Mouse (Mus musculus) frontal cortex, postnatal 25 days (tissue): ENCODE results near the gene Ythdf2.

Source experiments
- DNase-seq, 2 experiments: peaks; one replicate each; pipeline ENCODE4 v3.0.0; 2022; ENCODE audit warnings: low spot score in 2 of 2

The Ythdf2 gene

GRCm38 (mm10) chr4:132210325-132210724, 1.8 kb downstream of the Ythdf2 start:
- DNase-seq = no peak

- DNase-seq = no peak
Observed at GRCm38 (mm10) chr4:132209299-132209698, 2.8 kb downstream of the Ythdf2 start.

- DNase-seq = no peak
Observed at GRCm38 (mm10) chr4:132207280-132207679, 4.8 kb downstream of the Ythdf2 start.

- DNase-seq = no peak
Observed at GRCm38 (mm10) chr4:132198771-132199170, 13.3 kb downstream of the Ythdf2 start.

- DNase-seq = no peak
Observed at GRCm38 (mm10) chr4:132198285-132198712, 13.8 kb downstream of the Ythdf2 start.

GRCm38 (mm10) chr4:132194975-132195374, 17.1 kb downstream of the Ythdf2 start:
- DNase-seq = no peak

DNA sequence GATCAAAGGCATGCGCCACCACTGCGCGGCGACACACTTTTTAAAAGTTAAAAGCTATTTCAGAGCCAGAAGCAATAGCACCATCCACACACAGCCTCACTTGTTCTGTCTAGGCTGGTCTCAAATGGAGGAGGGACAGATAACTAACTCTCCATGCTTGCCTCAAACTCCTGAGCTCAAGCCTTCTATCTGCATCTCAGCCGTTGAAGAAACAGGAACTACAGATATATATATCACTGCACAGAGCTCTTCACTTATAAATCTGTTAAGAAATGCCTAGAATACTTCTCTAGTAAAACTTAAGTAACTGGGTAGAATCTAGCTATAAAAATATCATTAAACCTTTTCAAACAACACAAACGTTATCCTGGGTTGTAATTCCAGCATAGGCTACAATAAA, 17.7 kb downstream of the Ythdf2 start:
- DNase-seq = no peak

- no peak for DNase-seq
Observed at GRCm38 (mm10) chr4:132187826-132188401, 24.2 kb downstream of the Ythdf2 start.

GRCm38 (mm10) chr4:132183162-132183561, 28.9 kb downstream of the Ythdf2 start:
- no peak for DNase-seq

- no peak for DNase-seq
Observed at GRCm38 (mm10) chr4:132181721-132182658, 30.1 kb downstream of the Ythdf2 start.

- no peak for DNase-seq
Observed at GRCm38 (mm10) chr4:132180710-132181109, 31.4 kb downstream of the Ythdf2 start.

DNA sequence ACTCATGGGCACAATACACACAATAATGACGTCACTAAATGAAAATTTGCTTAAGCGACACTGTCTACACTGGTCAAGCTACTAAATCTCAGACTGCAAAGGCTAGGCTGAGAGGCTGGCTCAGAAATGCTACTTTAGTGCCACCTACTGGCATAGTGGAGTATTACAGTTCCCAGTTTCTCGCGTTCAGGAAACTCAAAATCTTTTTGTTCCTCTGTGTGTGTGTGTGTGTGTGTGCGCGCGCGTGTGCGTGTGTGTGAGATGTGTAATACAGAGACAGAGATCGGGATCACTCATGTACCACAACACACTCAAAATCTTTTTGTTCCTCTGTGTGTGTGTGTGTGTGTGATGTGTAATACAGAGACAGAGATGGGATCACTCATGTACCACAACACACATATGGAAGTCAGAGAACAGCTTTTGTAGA, 33.5 kb downstream of the Ythdf2 start:
- peak in 1 of 2 experiments; percentile 64 for DNase-seq

DNA sequence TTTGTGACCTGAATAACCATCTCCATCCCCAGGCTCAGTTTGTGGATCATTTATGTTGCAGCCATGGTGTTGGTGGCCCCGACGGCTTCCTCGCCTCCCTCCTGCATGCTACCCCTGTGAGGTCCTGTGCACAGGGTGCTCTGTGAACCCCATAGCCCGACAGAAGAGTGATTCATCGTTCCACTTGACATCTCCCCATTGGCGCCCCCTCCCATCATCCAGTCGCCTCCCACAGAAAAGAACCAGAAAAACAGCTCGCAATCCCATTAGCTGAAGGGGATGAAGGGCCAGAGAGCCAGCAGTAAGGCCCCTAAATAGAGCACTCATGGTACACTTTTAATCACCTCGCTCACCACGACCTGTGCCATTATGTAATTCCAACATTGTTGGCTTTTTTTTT, 35.6 kb downstream of the Ythdf2 start:
- DNase-seq = no peak

GRCm38 (mm10) chr4:132170891-132171290, 41.2 kb downstream of the Ythdf2 start:
- DNase-seq = peak in 1 of 2 experiments; percentile 38

DNA sequence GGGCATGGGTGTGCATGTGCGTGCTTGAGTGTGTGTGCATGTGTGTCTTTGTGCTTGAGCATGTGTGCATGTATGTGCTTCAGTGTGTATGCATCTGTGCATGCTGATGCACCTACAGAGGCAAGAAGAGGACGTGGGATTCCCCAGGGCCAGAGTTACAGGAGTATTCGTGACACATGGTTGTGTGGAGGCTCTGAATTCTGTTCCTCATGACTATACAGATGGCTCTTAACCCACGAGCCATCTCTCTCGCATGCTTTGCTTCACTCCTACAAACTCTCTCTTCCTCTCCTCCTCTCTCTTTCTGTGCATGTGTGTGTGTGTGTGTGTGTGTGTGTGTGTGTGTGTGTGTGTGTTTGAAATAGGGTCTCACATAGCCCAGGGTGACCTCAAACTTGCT, 42.3 kb downstream of the Ythdf2 start:
- DNase-seq = no peak

- DNase-seq = no peak
Observed at GRCm38 (mm10) chr4:132169271-132169670, 42.8 kb downstream of the Ythdf2 start.

DNA sequence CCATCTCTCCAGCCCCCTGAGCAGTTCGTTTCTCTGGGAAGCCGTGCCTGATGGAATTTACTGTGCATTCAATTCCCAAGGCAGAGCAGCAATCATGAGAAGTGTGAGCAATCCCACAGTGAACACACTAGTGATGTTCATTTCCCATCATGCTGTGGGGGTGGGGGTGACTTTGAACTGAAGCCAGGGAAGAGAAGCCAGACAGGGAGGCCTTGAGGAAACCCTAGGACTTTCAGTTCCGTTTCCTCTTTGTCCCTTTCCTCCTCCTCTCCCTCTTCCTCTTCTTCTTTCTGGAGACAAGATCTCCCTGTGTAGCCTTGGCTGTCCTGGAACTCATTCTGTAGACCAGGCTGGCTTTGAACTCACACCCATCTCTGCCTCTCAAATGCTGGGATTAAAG, 44.7 kb downstream of the Ythdf2 start:
- DNase-seq = no peak

- DNase-seq = no peak
Observed at GRCm38 (mm10) chr4:132166350-132167290, 45.5 kb downstream of the Ythdf2 start.

- peak in 1 of 2 experiments; percentile 29 for DNase-seq
Observed at GRCm38 (mm10) chr4:132165691-132166090, 46.4 kb downstream of the Ythdf2 start.

DNA sequence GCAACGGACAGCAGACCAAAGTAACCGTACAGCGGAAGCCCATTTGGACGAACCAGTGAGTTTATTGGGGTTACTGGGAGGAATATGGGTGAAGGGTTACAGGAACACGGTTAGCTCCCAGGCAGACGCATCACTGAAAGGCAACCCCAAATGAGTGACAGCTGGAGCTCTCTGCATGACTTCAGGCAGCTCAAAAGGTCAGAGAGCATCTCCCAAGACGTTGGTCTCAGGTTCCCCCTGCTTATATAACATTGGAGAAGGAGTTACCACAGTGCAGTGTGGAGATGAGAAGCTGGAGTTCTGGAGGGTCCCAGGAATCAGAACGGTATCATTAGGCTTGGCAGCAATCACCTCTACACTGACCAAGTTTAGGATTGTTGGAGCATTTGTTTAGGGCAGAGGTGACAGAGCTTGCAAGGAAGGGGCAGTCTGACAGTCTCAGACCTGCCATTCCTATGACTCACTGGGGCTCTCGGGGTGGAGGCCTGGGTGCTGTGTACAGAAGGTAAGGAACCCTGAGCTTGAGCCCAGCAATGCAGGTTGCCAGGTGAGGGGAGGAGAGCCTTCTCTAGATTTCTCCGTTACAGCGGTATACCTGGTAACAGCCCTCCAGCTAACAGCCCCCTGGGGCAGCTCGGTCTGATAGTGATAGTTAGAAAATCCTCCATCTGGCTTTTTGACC, 55.0 kb downstream of the Ythdf2 start:
- DNase-seq = no peak
